Mouse (Mus musculus) forebrain, embryonic 11.5 days (tissue): ENCODE data around the gene Crygb. TPM values are rescaled to one million over a fixed set of nuclear protein-coding genes. Genes with fewer than 3 reads are reported as not detected.

Source experiments
- ATAC-seq: fragments of 200-750 bp; cut with Nextera tagmentation; replicated peaks from 2 replicates; pipeline ENCODE4 v1.8.0; 2017; ENCODE audit warnings: moderate TSS enrichment; ENCODE audit not compliant: low FRiP score
- DNase-seq: peaks from one replicate; pipeline ENCODE4 v3.0.0-alpha.2; 2017; ENCODE audit warnings: low spot score
- H3K27ac ChIP-seq: fragments of 300-500 bp; sonication (generic); 2 replicates; pipeline ENCODE4 v1.5.1; 2014; ENCODE audit warnings: low read depth, low read length
- H3K27me3 ChIP-seq: fragments of 300-500 bp; sonication (generic); 2 replicates; pipeline ENCODE4 v1.6.1; 2014; ENCODE audit warnings: mild to moderate bottlenecking, low read length, mixed read lengths; ENCODE audit not compliant: control insufficient read depth, insufficient read depth
- H3K36me3 ChIP-seq: fragments of 300-500 bp; sonication (generic); 2 replicates; pipeline ENCODE4 v1.6.1; 2014; ENCODE audit warnings: mild to moderate bottlenecking, low read length, moderate library complexity, mixed read lengths; ENCODE audit not compliant: control insufficient read depth, insufficient read depth
- H3K4me1 ChIP-seq: fragments of 300-500 bp; sonication (generic); replicated peaks from 2 replicates; pipeline ENCODE4 v1.6.1; 2014; ENCODE audit warnings: low read length, mixed read lengths; ENCODE audit not compliant: control insufficient read depth, insufficient read depth
- H3K4me2 ChIP-seq: fragments of 300-500 bp; sonication (generic); 2 replicates; pipeline ENCODE4 v1.6.1; 2014; ENCODE audit warnings: low read depth, mild to moderate bottlenecking, low read length, moderate library complexity, mixed read lengths; ENCODE audit not compliant: severe bottlenecking
- H3K4me3 ChIP-seq: fragments of 300-500 bp; sonication (generic); 2 replicates; pipeline ENCODE4 v1.5.1; 2014; ENCODE audit warnings: low read depth, low read length
- H3K9ac ChIP-seq: fragments of 300-500 bp; sonication (generic); 2 replicates; pipeline ENCODE4 v1.6.1; 2014; ENCODE audit warnings: low read length
- H3K9me3 ChIP-seq: fragments of 300-500 bp; sonication (generic); 2 replicates; pipeline ENCODE4 v1.6.1; 2016; ENCODE audit warnings: low read length, mixed read lengths; ENCODE audit not compliant: control insufficient read depth
- WGBS: fragments of 180-500 bp; shearing (Covaris S2); extraction: QIAGEN DNeasy Blood & Tissue Kit; methylation state at CpG from one replicate; pipeline ENCODE4 v1.1.7; 2014; 5-methylcytosine and 5-hydroxymethylcytosine counted together
- polyA plus RNA-seq: library from polyadenylated mRNA; unstranded; fragments of >200 nt; fragmentation: Nextera tagmentation; extraction: Ambion mirVana; gene quantifications from 2 replicates; pipeline ENCODE4 v1.2.1, GENCODE M21; 2014

Crygb gene
- not detected in 2 replicates for polyA plus RNA-seq

GRCm38 (mm10) chr1:65082188-65082587 lies at the start of gene Crygb:
Gene Crygb (minus strand): TSS chr1:65082288.
- no peaks in the 10 kb centered on the region for H3K9me3 ChIP-seq
- ATAC-seq (no peak), DNase-seq (no peak)
- H3K36me3 ChIP-seq: no peaks in the 10 kb centered on the region
- no peak within 1 kb of the TSS for H3K4me2 ChIP-seq
- no peak within 1 kb of the TSS for H3K9ac ChIP-seq
- H3K27me3 ChIP-seq: no peaks in the 10 kb centered on the region
- H3K4me1 ChIP-seq: 0 out of 2 replicates have a peak, but pooled peaks cover 2% of the 10 kb centered on the region
- H3K4me3 ChIP-seq: no peak within 1 kb of the TSS
- H3K27ac ChIP-seq: no peak within 1 kb of the TSS
- 26% methylated on average over 7 of the region's 7 CpGs for WGBS

- ATAC-seq (no peak), DNase-seq (no peak)
- H3K27ac ChIP-seq: no peak overlapping the region
- no peaks in the 10 kb centered on the region for H3K27me3 ChIP-seq
- H3K4me3 ChIP-seq: no peak overlapping the region
- H3K9ac ChIP-seq: no peak overlapping the region
- H3K9me3 ChIP-seq: no peaks in the 10 kb centered on the region
- 100% methylated on average over 1 of the region's 1 CpGs for WGBS
- no peaks in the 10 kb centered on the region for H3K4me1 ChIP-seq
- H3K36me3 ChIP-seq: no peaks in the 10 kb centered on the region
- H3K4me2 ChIP-seq: no peak overlapping the region
Observed at GRCm38 (mm10) chr1:65131671-65132070, 49.6 kb upstream of the Crygb start.

GRCm38 (mm10) chr1:65130226-65130625 lies 48.1 kb upstream of the Crygb start:
- Histone ChIP-seq H3K9ac (no peak overlapping the region), H3K4me1 (no peaks in the 10 kb centered on the region), H3K9me3 (no peaks in the 10 kb centered on the region), H3K4me2 (no peak overlapping the region), H3K27me3 (no peaks in the 10 kb centered on the region), H3K27ac (no peak overlapping the region), H3K36me3 (no peaks in the 10 kb centered on the region), H3K4me3 (no peak overlapping the region)
- 83% methylated on average over 3 of the region's 3 CpGs for WGBS
- DNase-seq (no peak), ATAC-seq (no peak)

GRCm38 (mm10) chr1:65129634-65130180 lies 47.6 kb upstream of the Crygb start:
- DNase-seq (no peak), ATAC-seq (no peak)
- H3K36me3 ChIP-seq: no peaks in the 10 kb centered on the region
- no peaks in the 10 kb centered on the region for H3K4me1 ChIP-seq
- no peak overlapping the region for H3K27ac ChIP-seq
- no peak overlapping the region for H3K9ac ChIP-seq
- 78% methylated on average over 3 of the region's 3 CpGs for WGBS
- no peak overlapping the region for H3K4me3 ChIP-seq
- H3K4me2 ChIP-seq: no peak overlapping the region
- H3K27me3 ChIP-seq: no peaks in the 10 kb centered on the region
- no peaks in the 10 kb centered on the region for H3K9me3 ChIP-seq

- no peaks in the 10 kb centered on the region for H3K36me3 ChIP-seq
- no peaks in the 10 kb centered on the region for H3K4me1 ChIP-seq
- WGBS: 28% methylated on average over 9 of the region's 9 CpGs
- H3K27ac ChIP-seq: no peak within 1 kb of the TSS
- no peak within 1 kb of the TSS for H3K4me3 ChIP-seq
- DNase-seq (no peak), ATAC-seq (no peak)
- no peaks in the 10 kb centered on the region for H3K9me3 ChIP-seq
- H3K9ac ChIP-seq: no peak within 1 kb of the TSS
- no peaks in the 10 kb centered on the region for H3K27me3 ChIP-seq
- H3K4me2 ChIP-seq: no peak within 1 kb of the TSS
Observed at GRCm38 (mm10) chr1:65122574-65123372, 40.7 kb upstream of the Crygb start, which contains the start of gene D630023F18Rik. Gene D630023F18Rik (minus strand): TSS chr1:65123214.

GRCm38 (mm10) chr1:65119438-65119837 lies 37.4 kb upstream of the Crygb start, which contains the start of gene Gm28845:
Gene Gm28845 (minus strand): TSS chr1:65119558.
- DNase-seq: no peak
- ATAC-seq: no peak
- Histone ChIP-seq H3K4me3 (no peak within 1 kb of the TSS), H3K9ac (no peak within 1 kb of the TSS), H3K4me2 (no peak within 1 kb of the TSS), H3K27me3 (no peaks in the 10 kb centered on the region), H3K27ac (no peak within 1 kb of the TSS), H3K36me3 (no peaks in the 10 kb centered on the region), H3K4me1 (no peaks in the 10 kb centered on the region), H3K9me3 (no peaks in the 10 kb centered on the region)
- 91% methylated on average over 1 of the region's 1 CpGs for WGBS

GRCm38 (mm10) chr1:65118150-65118913 lies 36.2 kb upstream of the Crygb start:
- Histone ChIP-seq H3K27ac (no peak overlapping the region), H3K4me3 (no peak overlapping the region), H3K4me2 (no peak overlapping the region), H3K36me3 (no peaks in the 10 kb centered on the region), H3K9ac (no peak overlapping the region), H3K27me3 (no peaks in the 10 kb centered on the region), H3K4me1 (no peaks in the 10 kb centered on the region), H3K9me3 (no peaks in the 10 kb centered on the region)
- WGBS: 77% methylated on average over 8 of the region's 8 CpGs
- no peak for ATAC-seq
- no peak for DNase-seq

GRCm38 (mm10) chr1:65113536-65114172 lies 31.6 kb upstream of the Crygb start:
- DNase-seq: no peak
- ATAC-seq: no peak
- H3K4me3 ChIP-seq: no peak overlapping the region
- 85% methylated on average over 5 of the region's 5 CpGs for WGBS
- H3K4me2 ChIP-seq: no peak overlapping the region
- H3K9me3 ChIP-seq: no peaks in the 10 kb centered on the region
- H3K27me3 ChIP-seq: no peaks in the 10 kb centered on the region
- H3K27ac ChIP-seq: no peak overlapping the region
- no peaks in the 10 kb centered on the region for H3K36me3 ChIP-seq
- H3K4me1 ChIP-seq: no peaks in the 10 kb centered on the region
- H3K9ac ChIP-seq: no peak overlapping the region
